Mouse (Mus musculus): ENCODE data around the gene Rab3d.

The Rab3d gene

DNA sequence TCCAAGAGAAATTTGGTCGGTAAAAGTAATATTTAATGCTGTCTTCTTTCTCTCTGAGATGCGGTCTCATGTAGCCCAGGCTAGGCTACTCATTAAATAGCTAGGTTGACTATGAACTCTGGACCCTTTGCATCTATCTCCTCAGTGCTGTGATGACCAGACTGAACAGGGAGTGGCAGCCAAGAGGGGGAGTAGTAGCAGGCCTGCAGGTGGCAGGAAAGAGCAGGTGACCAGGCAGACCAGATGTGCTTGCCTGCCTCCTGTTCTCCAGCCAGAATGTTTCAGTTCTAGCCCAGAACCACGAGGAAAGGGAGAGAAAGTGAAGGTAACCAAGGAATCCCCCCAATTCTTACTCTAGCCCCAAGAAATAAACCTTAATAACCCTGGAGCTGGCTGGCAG is 28.8 kb downstream of the Rab3d start:
- TF ChIP-seq GATA4 (IDR thresholded peaks at IDR 0.05; ENCODE audit: insufficient replicate concordance, low read length): no peak

DNA sequence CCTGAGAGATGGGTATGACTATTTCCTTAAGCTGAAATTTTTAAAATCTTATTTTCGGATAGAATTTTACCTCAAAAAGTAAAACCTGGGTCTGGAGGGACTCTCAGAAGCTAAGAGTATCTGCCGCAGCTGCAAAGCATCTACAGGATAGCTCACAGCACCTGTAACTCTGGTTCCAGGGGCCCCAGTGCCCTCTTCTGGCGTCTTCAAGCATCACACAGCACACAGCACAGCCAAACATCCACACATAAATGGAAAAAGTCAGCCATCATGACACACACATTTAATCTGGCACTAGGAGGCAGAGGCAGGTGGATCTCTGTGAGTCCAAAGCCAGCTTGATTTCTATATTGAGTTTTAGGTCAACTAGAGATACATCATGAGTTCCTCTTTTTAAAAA is 41.4 kb downstream of the Rab3d start:
- TF ChIP-seq GATA4 (IDR thresholded peaks at IDR 0.05; ENCODE audit: insufficient replicate concordance, low read length): no peak

DNA sequence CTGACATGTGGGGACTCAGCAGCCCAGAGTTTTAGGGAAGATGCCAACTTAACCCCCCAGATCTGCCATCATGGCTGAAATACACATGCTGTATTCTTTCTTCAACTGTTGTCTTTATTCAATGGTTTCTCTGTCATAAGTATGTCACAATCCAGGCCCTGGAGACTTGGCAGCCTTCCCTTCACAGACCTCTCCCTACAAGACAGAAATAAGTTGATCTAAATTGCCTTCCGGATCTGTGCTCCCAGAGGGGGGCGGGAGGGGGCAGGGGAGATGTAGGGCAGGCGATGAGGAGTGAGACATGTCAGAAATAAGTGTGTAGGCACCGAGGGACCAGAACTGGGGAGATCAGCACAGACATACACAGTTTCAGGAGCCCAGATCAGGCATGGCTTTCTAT is 45.8 kb downstream of the Rab3d start:
- no peak for TF ChIP-seq GATA4 (IDR thresholded peaks at IDR 0.05; ENCODE audit: insufficient replicate concordance, low read length)

DNA sequence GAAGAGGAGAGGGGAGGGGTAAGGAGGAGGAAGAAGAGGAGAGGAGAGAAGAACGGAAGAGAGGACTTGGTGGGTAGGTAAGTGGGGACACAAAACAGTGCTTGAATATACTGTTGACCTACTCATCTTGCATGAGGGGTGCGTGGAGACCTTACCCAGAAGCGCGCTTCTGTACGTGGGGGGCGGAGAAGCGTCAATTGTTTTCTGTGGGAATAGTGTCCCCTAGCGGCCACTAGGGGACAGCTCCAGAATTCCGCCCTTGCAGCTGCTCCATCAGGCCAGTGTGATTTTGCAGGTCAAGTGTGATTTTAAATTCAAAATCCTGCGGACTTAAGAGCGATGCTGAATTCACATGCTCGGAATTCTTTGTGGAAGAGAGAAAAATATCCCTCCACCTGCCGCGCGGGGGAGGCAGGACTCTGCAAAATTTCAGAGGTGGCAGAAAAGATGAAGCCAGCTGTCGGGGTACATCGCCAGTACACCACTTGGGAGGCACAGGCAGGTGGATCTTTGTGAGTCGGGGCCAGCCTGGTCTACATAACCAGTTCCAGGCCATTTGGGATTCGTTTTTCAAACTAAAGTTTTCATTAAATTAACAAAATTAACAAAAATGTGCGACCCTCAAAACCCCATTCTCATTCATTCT is 47.0 kb downstream of the Rab3d start:
- TF ChIP-seq GATA4 (IDR thresholded peaks at IDR 0.05; ENCODE audit: insufficient replicate concordance, low read length): no peak

DNA sequence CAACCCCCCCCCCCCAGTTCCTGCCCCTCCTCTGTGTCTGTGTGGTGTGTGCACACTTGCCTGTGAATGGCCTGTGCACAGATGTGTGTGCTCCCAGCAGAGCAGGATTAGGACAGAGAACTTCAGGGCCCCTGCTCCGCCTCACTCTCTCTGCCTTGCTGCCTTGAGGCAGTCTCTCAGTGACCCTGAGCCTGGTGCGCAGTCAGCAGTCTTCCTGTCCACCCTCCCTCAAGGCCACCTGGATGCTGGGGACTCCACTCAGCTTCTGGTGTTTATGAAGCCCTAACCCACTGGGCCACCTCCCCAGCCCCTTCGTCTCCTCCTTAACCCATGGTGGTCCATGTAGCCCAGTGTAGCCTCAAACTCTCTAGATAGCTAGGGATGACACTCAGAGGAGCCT is 50.3 kb downstream of the Rab3d start:
- no peak for TF ChIP-seq GATA4 (IDR thresholded peaks at IDR 0.05; ENCODE audit: insufficient replicate concordance, low read length)

DNA sequence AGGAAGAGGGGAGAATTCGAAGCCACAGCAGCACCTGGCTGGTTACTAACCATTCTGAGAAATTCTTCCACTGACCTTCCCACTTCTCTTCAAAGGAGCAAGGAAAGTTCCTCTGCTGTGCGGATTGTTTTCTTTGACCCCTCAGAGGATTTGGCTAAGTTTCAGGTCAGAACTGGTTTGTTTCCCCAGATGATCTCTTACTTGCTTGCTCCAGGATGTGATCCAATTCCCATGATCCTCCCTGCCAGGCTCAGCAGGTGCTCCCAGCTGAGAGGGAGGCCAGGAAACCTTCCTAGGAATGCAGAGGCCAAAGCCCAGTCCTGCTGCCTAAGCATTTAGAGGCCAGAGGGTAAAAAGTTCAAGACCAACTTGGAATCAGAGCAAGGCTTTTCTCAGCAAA is 51.4 kb downstream of the Rab3d start:
- TF ChIP-seq GATA4 (IDR thresholded peaks at IDR 0.05; ENCODE audit: insufficient replicate concordance, low read length): no peak

DNA sequence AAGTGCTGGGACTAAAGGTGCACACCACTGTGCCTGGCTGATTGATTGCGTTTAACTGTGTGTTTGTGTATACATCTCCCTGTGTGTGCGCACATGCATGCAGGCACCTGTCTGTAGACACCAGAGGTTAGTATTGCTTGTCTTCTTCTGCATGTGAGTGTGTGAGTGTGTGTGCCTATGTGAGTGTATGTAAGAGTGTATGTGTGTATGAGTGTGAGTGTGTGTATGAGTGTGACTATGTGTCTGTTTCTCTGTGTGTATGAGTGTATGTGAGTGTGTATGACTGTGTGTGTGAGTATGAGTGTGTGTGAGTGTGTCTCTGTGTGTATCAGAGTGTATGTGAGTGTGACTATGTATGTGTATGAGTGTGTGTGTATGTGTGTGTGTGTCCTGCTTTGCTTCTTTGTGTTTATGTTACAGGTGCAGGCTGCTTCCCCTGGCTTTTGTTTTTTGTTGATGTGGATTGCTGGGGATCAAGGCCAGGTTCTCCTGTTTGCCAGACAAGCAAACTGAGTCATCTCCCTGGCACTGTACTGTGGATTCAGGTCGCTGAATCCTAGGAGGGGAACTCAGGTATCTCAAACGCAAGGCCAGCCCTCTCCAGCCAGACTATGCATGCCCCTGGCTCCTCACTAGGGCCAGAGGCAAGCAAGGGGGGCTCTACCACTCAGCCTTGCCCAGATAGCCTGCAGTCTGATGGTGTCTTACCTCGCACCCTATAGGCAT is 52.2 kb downstream of the Rab3d start:
- no peak for TF ChIP-seq GATA4 (IDR thresholded peaks at IDR 0.05; ENCODE audit: insufficient replicate concordance, low read length)

DNA sequence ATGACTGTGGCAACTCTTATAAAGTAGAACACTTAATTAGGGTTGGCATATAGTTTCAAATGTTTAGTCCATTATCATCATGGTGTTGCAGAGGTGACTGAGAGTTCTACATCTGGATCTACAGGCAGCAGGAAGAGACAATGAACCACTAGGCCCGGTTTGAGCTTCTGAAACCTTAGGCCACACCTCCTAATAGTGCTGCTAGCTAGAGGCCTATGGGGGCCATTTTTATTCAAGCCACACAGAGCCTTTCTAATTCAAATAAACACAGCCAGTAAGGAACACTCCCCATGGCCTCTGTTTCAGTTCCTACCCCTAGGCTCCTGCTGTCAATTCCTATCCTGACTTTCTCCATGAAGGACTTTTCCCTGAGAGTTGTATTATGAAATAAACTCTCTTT is 55.8 kb downstream of the Rab3d start:
- TF ChIP-seq GATA4 (IDR thresholded peaks at IDR 0.05; ENCODE audit: insufficient replicate concordance, low read length): no peak

DNA sequence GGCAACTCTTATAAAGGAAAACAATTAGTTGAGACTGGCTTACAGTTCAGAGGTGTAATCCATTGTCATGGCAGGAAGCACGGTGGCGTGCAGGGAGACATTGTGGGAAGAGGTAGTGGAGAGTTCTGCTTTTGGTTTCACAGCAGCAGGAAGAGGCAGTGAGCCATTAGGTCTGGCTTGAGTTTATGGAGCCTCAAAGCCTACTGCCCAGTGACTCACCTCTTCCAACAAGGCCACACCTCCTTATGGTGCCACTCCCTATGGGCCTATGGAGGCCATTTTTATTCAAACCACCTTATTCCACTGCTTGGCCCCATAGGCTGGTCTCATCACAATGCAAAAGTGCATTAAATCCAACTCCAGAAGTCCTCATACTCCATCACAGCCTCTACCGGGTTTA is 58.4 kb downstream of the Rab3d start:
- TF ChIP-seq GATA4 (IDR thresholded peaks at IDR 0.05; ENCODE audit: insufficient replicate concordance, low read length): no peak

DNA sequence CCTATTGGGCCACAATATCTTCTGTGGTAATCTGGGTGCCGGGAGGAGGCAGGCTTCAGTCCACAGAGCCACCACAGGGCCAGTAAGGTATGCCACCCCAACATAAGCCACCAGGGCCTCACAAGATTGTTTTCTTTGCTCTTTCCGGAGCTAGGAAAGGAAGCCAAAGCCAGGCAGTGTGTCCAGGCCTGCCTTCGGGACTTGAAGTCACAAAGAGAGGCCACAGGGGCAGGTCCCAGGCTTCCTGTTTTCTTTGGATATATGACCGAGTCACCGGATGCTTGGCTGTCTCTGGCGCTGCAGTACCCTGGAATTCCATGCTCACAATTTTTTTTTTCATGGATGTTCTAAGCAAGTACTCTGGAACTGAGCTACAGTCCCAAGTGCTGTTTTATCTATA is 59.9 kb downstream of the Rab3d start:
- peak; percentile 56 for TF ChIP-seq GATA4 (IDR thresholded peaks at IDR 0.05; ENCODE audit: insufficient replicate concordance, low read length)

DNA sequence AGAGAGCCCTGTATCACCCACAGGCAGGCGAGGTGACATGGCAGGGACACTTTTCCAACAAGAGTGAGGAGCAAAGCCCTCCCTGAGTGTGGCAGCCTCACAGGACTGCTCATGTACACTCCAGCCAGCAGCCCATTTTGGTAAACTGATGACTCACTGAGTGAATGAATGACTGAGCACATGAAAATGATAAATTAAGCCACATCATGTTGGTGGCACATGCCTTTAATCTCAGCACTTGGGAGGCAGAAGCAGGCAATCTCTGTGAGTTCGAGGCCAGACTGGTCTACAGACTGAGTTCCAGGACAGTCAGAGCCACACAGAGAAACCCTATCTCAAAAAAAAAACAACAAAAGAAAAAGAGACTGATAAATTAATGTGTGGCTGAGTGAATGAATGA is 60.5 kb downstream of the Rab3d start:
- no peak for TF ChIP-seq GATA4 (IDR thresholded peaks at IDR 0.05; ENCODE audit: insufficient replicate concordance, low read length)
